ENCODE assay signal across 8 mouse cellular contexts in genomic region chr19:53830407-53831163, GRCm38 (mm10).
A peak's percentile ranks its signal among the peaks of the same experiment; 100 is the strongest.
DNase-seq lines count a peak whose midpoint lies in the region; ATAC-seq lines count a peak whose summit lies in the region.

No protein-coding gene starts in this region.

- H3K36me3 ChIP-seq in embryonic facial prominence, embryonic 10.5 days (replicated peaks) = no peaks in the 10 kb centered on the region
- H3K36me3 ChIP-seq in heart, embryonic 15.5 days = peaks cover 22% of the 10 kb centered on the region
- no peaks in the 10 kb centered on the region for H3K36me3 ChIP-seq in midbrain, embryonic 11.5 days (ENCODE audit: control insufficient read depth, insufficient read depth, low read length)

- peak; percentile 92 for ATAC-seq in heart, embryonic 15.5 days (replicated peaks; ENCODE audit: insufficient number of reproducible peaks, insufficient read depth, low FRiP score, low read depth)
- peak; percentile 87 for ATAC-seq in midbrain, embryonic 11.5 days (ENCODE audit: low FRiP score)

- peak; percentile 45 for DNase-seq in ZHBTc4 (ENCODE audit: low read depth, low spot score)
- DNase-seq in embryonic facial prominence, embryonic 10.5 days (ENCODE audit: low spot score) = peak; percentile 46
- DNase-seq in kidney, postnatal 14 days = peak; percentile 48
- peak; percentile 91 for DNase-seq in midbrain, embryonic 11.5 days (ENCODE audit: low spot score, missing footprints)
- DNase-seq in B cell, adult 2 months = no peak
- no peak for DNase-seq in thymus, postnatal 10 days (ENCODE audit: low spot score in 2 of 2)
- DNase-seq in c-Kit-positive CD71-positive TER-119-positive erythroid progenitor cells, embryonic 14.5 days (ENCODE audit: low spot score) = no peak

- peak overlapping the region; percentile 19; the same call in 1 of the 2 replicates for H3K4me3 ChIP-seq in embryonic facial prominence, embryonic 10.5 days
- no peak overlapping the region for H3K4me3 ChIP-seq in heart, embryonic 15.5 days
- no peak overlapping the region for H3K4me3 ChIP-seq in midbrain, embryonic 11.5 days (ENCODE audit: low read depth, low read length)

- no peaks in the 10 kb centered on the region for H3K27me3 ChIP-seq in embryonic facial prominence, embryonic 10.5 days (replicated peaks; ENCODE audit: low read depth, poor library complexity, severe bottlenecking)
- H3K27me3 ChIP-seq in heart, embryonic 15.5 days = no peaks in the 10 kb centered on the region
- H3K27me3 ChIP-seq in midbrain, embryonic 11.5 days (ENCODE audit: control insufficient read depth, insufficient read depth, low read length) = no peaks in the 10 kb centered on the region

- 0 out of 2 replicates have a peak overlapping the region, but pooled peaks have one; percentile 11 for H3K9ac ChIP-seq in heart, embryonic 15.5 days
- H3K9ac ChIP-seq in midbrain, embryonic 11.5 days (ENCODE audit: low read length) = peak overlapping the region; percentile 45

- peaks cover 45% of the 10 kb centered on the region for H3K4me1 ChIP-seq in embryonic facial prominence, embryonic 10.5 days
- peaks cover 21% of the 10 kb centered on the region for H3K4me1 ChIP-seq in heart, embryonic 15.5 days (replicated peaks)
- peaks cover 8% of the 10 kb centered on the region for H3K4me1 ChIP-seq in midbrain, embryonic 11.5 days (ENCODE audit: control insufficient read depth, insufficient read depth, low read length)

- peak overlapping the region; percentile 75 for H3K27ac ChIP-seq in embryonic facial prominence, embryonic 10.5 days (replicated peaks)
- H3K27ac ChIP-seq in heart, embryonic 15.5 days = peak overlapping the region; percentile 82
- peak overlapping the region; percentile 52; the same call in 1 of the 2 replicates for H3K27ac ChIP-seq in midbrain, embryonic 11.5 days (ENCODE audit: low read depth, low read length)

- H3K9me3 ChIP-seq in embryonic facial prominence, embryonic 10.5 days = no peaks in the 10 kb centered on the region
- no peaks in the 10 kb centered on the region for H3K9me3 ChIP-seq in heart, embryonic 15.5 days (replicated peaks)
- no peaks in the 10 kb centered on the region for H3K9me3 ChIP-seq in midbrain, embryonic 11.5 days (ENCODE audit: control insufficient read depth, low read length)

- H3K4me2 ChIP-seq in heart, embryonic 15.5 days = peak overlapping the region; percentile 39
- peak overlapping the region; percentile 32; the same call in 1 of the 2 replicates for H3K4me2 ChIP-seq in midbrain, embryonic 11.5 days

- WGBS in embryonic facial prominence, embryonic 10.5 days = 10% methylated on average over 8 of the region's 8 CpGs
- WGBS in heart, embryonic 15.5 days = 8% methylated on average over 8 of the region's 8 CpGs
- WGBS in midbrain, embryonic 11.5 days = 6% methylated on average over 8 of the region's 8 CpGs

Comparison
In these comparisons a context has a peak if more than half of its experiments do, and no peak if none do; other contexts are left out.
1. DNase-seq: peak in ZHBTc4 (single experiment), embryonic facial prominence, embryonic 10.5 days (single experiment), kidney, postnatal 14 days (single experiment) and midbrain, embryonic 11.5 days (single experiment); none in B cell, adult 2 months (0 of 2), thymus, postnatal 10 days (0 of 2) and c-Kit-positive CD71-positive TER-119-positive erythroid progenitor cells, embryonic 14.5 days (single experiment).
2. Peak in every context shown above with its lines, with median percentiles within 50 percentile points of each other: H3K27ac ChIP-seq.